Mouse (Mus musculus): Measurements from ENCODE around the gene Gfod1. TPM values are rescaled to one million over a fixed set of nuclear protein-coding genes. Genes with fewer than 3 reads are reported as not detected.

The Gfod1 gene
- total RNA-seq (2015; ENCODE audit: low replicate concordance) (1.1 and 3.4 TPM in 2 replicates), total RNA-seq (2017; ENCODE audit: low replicate concordance) (1.4 and 3.2 TPM in 2 replicates)

- 0 out of 2 replicates have a peak, but pooled peaks have one; percentile 39 for ATAC-seq (replicated peaks; ENCODE audit: low FRiP score, poor library complexity, severe bottlenecking)
Measured at GRCm38 (mm10) chr13:43304018-43304431, at the start of gene Gfod1. Gfod1 (minus strand) TSS chr13:43304172.

GRCm38 (mm10) chr13:43353356-43353755, 49.4 kb upstream of the Gfod1 start:
- no peak for ATAC-seq (replicated peaks; ENCODE audit: low FRiP score, poor library complexity, severe bottlenecking)

GRCm38 (mm10) chr13:43350489-43351169, 46.7 kb upstream of the Gfod1 start:
- ATAC-seq (replicated peaks; ENCODE audit: low FRiP score, poor library complexity, severe bottlenecking): no peak

GRCm38 (mm10) chr13:43349376-43349775, 45.4 kb upstream of the Gfod1 start:
- ATAC-seq (replicated peaks; ENCODE audit: low FRiP score, poor library complexity, severe bottlenecking): no peak

- no peak for ATAC-seq (replicated peaks; ENCODE audit: low FRiP score, poor library complexity, severe bottlenecking)
Measured at GRCm38 (mm10) chr13:43346825-43347224, 42.9 kb upstream of the Gfod1 start.

- ATAC-seq (replicated peaks; ENCODE audit: low FRiP score, poor library complexity, severe bottlenecking): no peak
Measured at GRCm38 (mm10) chr13:43338632-43339031, 34.7 kb upstream of the Gfod1 start.

GRCm38 (mm10) chr13:43338001-43338400, 34.0 kb upstream of the Gfod1 start:
- no peak for ATAC-seq (replicated peaks; ENCODE audit: low FRiP score, poor library complexity, severe bottlenecking)

GRCm38 (mm10) chr13:43336425-43337221, 32.7 kb upstream of the Gfod1 start:
- ATAC-seq (replicated peaks; ENCODE audit: low FRiP score, poor library complexity, severe bottlenecking): no peak

- ATAC-seq (replicated peaks; ENCODE audit: low FRiP score, poor library complexity, severe bottlenecking): no peak
Measured at GRCm38 (mm10) chr13:43332591-43332990, 28.6 kb upstream of the Gfod1 start.

GRCm38 (mm10) chr13:43331721-43332444, 27.9 kb upstream of the Gfod1 start:
- ATAC-seq (replicated peaks; ENCODE audit: low FRiP score, poor library complexity, severe bottlenecking): no peak

GRCm38 (mm10) chr13:43325427-43325826, 21.5 kb upstream of the Gfod1 start:
- no peak for ATAC-seq (replicated peaks; ENCODE audit: low FRiP score, poor library complexity, severe bottlenecking)

GRCm38 (mm10) chr13:43321492-43321891, 17.5 kb upstream of the Gfod1 start:
- ATAC-seq (replicated peaks; ENCODE audit: low FRiP score, poor library complexity, severe bottlenecking): no peak

- no peak for ATAC-seq (replicated peaks; ENCODE audit: low FRiP score, poor library complexity, severe bottlenecking)
Measured at GRCm38 (mm10) chr13:43319396-43319795, 15.4 kb upstream of the Gfod1 start.

- ATAC-seq (replicated peaks; ENCODE audit: low FRiP score, poor library complexity, severe bottlenecking): no peak
Measured at GRCm38 (mm10) chr13:43317411-43317810, 13.4 kb upstream of the Gfod1 start.

- no peak for ATAC-seq (replicated peaks; ENCODE audit: low FRiP score, poor library complexity, severe bottlenecking)
Measured at GRCm38 (mm10) chr13:43305181-43305924, 1.4 kb upstream of the Gfod1 start.

GRCm38 (mm10) chr13:43304700-43305099, 728 bp upstream of the Gfod1 start:
- no peak for ATAC-seq (replicated peaks; ENCODE audit: low FRiP score, poor library complexity, severe bottlenecking)

GRCm38 (mm10) chr13:43303161-43303965, 609 bp downstream of the Gfod1 start:
- ATAC-seq (replicated peaks; ENCODE audit: low FRiP score, poor library complexity, severe bottlenecking): no peak

GRCm38 (mm10) chr13:43302651-43303160, 1.3 kb downstream of the Gfod1 start:
- no peak for ATAC-seq (replicated peaks; ENCODE audit: low FRiP score, poor library complexity, severe bottlenecking)

GRCm38 (mm10) chr13:43302239-43302638, 1.7 kb downstream of the Gfod1 start:
- ATAC-seq (replicated peaks; ENCODE audit: low FRiP score, poor library complexity, severe bottlenecking): no peak
